Mouse (Mus musculus) liver, embryonic 14.5 days (tissue): ENCODE data around the gene Uba52.

ENCODE experiments used
- CTCF ChIP-seq: IDR thresholded peaks from 2 replicates; pipeline ENCODE4 v1.5.1; 2016; ENCODE audit warnings: antibody characterized with exemption, low read depth, control low read depth
- EP300 ChIP-seq: IDR thresholded peaks from 2 replicates; pipeline ENCODE4 v1.6.1; 2016; ENCODE audit warnings: antibody characterized with exemption, low read depth

GRCm38 (mm10) chr8:70539077-70539813, 28.6 kb upstream of the Uba52 start, which contains the start of gene Ell:
- TF ChIP-seq EP300 (no peak), CTCF (no peak)
